Mouse (Mus musculus) neural tube, embryonic 14.5 days (tissue): ENCODE measurements around the gene Hgd. TPM values are rescaled to one million over a fixed set of nuclear protein-coding genes. Genes with fewer than 3 reads are reported as not detected.

Source experiments
- ATAC-seq: fragments of 200-750 bp; cut with Nextera tagmentation; 2 replicates; pipeline ENCODE4 v1.8.0; 2017; ENCODE audit warnings: low read depth, mild to moderate bottlenecking, moderate TSS enrichment, moderate library complexity
- H3K27ac ChIP-seq: fragments of 300-500 bp; sonication (generic); 2 replicates; pipeline ENCODE4 v1.5.1; 2014; ENCODE audit warnings: low read depth, mild to moderate bottlenecking, control low read depth, low read length, moderate library complexity, mixed read lengths
- H3K27me3 ChIP-seq: fragments of 300-500 bp; sonication (generic); 2 replicates; pipeline ENCODE4 v1.6.1; 2014; ENCODE audit warnings: low read length; ENCODE audit not compliant: control insufficient read depth, insufficient read depth
- H3K36me3 ChIP-seq: fragments of 300-500 bp; sonication (generic); 2 replicates; pipeline ENCODE4 v1.6.1; 2014; ENCODE audit warnings: low read length, mixed read lengths; ENCODE audit not compliant: control insufficient read depth, insufficient read depth
- H3K4me1 ChIP-seq: fragments of 300-500 bp; sonication (generic); 2 replicates; pipeline ENCODE4 v1.6.1; 2014; ENCODE audit warnings: low read length; ENCODE audit not compliant: control insufficient read depth, insufficient read depth
- H3K4me2 ChIP-seq: fragments of 300-500 bp; sonication (generic); 2 replicates; pipeline ENCODE4 v1.6.1; 2014; ENCODE audit warnings: mild to moderate bottlenecking, low read depth, low read length, control low read depth
- H3K4me3 ChIP-seq: fragments of 300-500 bp; sonication (generic); 2 replicates; pipeline ENCODE4 v1.5.1; 2014; ENCODE audit warnings: low read depth, low read length, control low read depth, mixed read lengths
- H3K9ac ChIP-seq: fragments of 300-500 bp; sonication (generic); replicated peaks from 2 replicates; pipeline ENCODE4 v1.6.1; 2014; ENCODE audit warnings: low read depth, mild to moderate bottlenecking, control low read depth, low read length, mixed read lengths
- H3K9me3 ChIP-seq: fragments of 300-500 bp; sonication (generic); 2 replicates; pipeline ENCODE4 v1.6.1; 2016; ENCODE audit warnings: low read length; ENCODE audit not compliant: control insufficient read depth
- WGBS: fragments of 180-500 bp; shearing (Covaris S2); extraction: QIAGEN DNeasy Blood & Tissue Kit; methylation state at CpG from one replicate; pipeline ENCODE4 v1.1.7; 2014; 5-methylcytosine and 5-hydroxymethylcytosine counted together
- polyA plus RNA-seq: library from polyadenylated mRNA; unstranded; fragments of >200 nt; fragmentation: Nextera tagmentation; extraction: Ambion mirVana; gene quantifications from 2 replicates; pipeline ENCODE4 v1.2.1, GENCODE M21; 2014

Gene Hgd
- polyA plus RNA-seq, 1 experiment from 2014 or later, result not detected

- H3K4me3 ChIP-seq, result no peak overlapping the region
- H3K4me2 ChIP-seq, result no peak overlapping the region
- peaks cover 22% of the 10 kb centered on the region for H3K36me3 ChIP-seq
- no peaks in the 10 kb centered on the region for H3K9me3 ChIP-seq
- peaks cover 7% of the 10 kb centered on the region for H3K4me1 ChIP-seq
- H3K9ac ChIP-seq, result no peak overlapping the region
- 95% methylated on average over 8 of the region's 8 CpGs for WGBS
- H3K27ac ChIP-seq, result no peak overlapping the region
- H3K27me3 ChIP-seq, result no peaks in the 10 kb centered on the region
- no peak for ATAC-seq
Measured at GRCm38 (mm10) chr16:37647936-37648335, 68.0 kb downstream of the Hgd start.

- no peak for ATAC-seq
- WGBS, result 95% methylated on average over 5 of the region's 5 CpGs
- no peak overlapping the region for H3K9ac ChIP-seq
- H3K27ac ChIP-seq, result no peak overlapping the region
- H3K4me1 ChIP-seq, result peaks cover 13% of the 10 kb centered on the region
- H3K9me3 ChIP-seq, result no peaks in the 10 kb centered on the region
- peaks cover 22% of the 10 kb centered on the region for H3K36me3 ChIP-seq
- no peaks in the 10 kb centered on the region for H3K27me3 ChIP-seq
- H3K4me3 ChIP-seq, result no peak overlapping the region
- no peak overlapping the region for H3K4me2 ChIP-seq
Measured at GRCm38 (mm10) chr16:37649068-37649467, 69.1 kb downstream of the Hgd start.

GRCm38 (mm10) chr16:37651467-37651866 lies 71.5 kb downstream of the Hgd start:
- 88% methylated on average over 5 of the region's 5 CpGs for WGBS
- no peak overlapping the region for H3K27ac ChIP-seq
- H3K4me3 ChIP-seq, result no peak overlapping the region
- H3K27me3 ChIP-seq, result no peaks in the 10 kb centered on the region
- H3K36me3 ChIP-seq, result peaks cover 19% of the 10 kb centered on the region
- no peak for ATAC-seq
- H3K9me3 ChIP-seq, result no peaks in the 10 kb centered on the region
- no peak overlapping the region for H3K4me2 ChIP-seq
- H3K9ac ChIP-seq, result no peak overlapping the region
- peaks cover 13% of the 10 kb centered on the region for H3K4me1 ChIP-seq

DNA sequence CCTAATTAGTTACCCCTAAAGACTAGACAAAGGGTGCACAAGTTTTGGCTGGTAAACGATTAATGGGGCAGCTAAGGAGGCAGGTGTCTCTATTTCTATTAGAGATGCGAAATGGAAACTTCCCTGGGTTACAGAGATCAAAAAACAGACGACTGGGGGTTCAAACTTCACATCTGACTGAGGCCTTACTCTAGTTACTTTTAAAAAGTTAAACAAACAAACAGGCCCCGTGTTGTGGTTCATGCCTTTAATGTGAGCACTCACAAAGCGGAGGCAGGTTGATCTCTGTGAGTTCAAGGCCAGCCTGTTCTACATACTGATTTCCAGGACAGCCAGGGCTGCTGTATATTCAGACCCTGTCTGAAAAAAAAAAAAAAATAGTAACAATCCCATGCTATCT lies 72.7 kb downstream of the Hgd start:
- Histone ChIP-seq H3K27me3 (no peaks in the 10 kb centered on the region), H3K4me3 (peak overlapping the region; percentile 54; the same call in 1 of the 2 replicates), H3K4me2 (peak overlapping the region; percentile 75; the same call in 1 of the 2 replicates), H3K9ac (no peak overlapping the region; the same call in 1 of the 2 replicates), H3K36me3 (peaks cover 7% of the 10 kb centered on the region; the same call in 1 of the 2 replicates), H3K27ac (no peak overlapping the region), H3K4me1 (peaks cover 13% of the 10 kb centered on the region), H3K9me3 (no peaks in the 10 kb centered on the region)
- ATAC-seq, result no peak
- WGBS, result 89% methylated on average over 5 of the region's 5 CpGs

- Histone ChIP-seq H3K9ac (no peak overlapping the region; the same call in 1 of the 2 replicates), H3K27me3 (no peaks in the 10 kb centered on the region), H3K4me1 (peaks cover 13% of the 10 kb centered on the region), H3K4me3 (peak overlapping the region; percentile 54), H3K4me2 (peak overlapping the region; percentile 75), H3K36me3 (0 out of 2 replicates have a peak, but pooled peaks cover 3% of the 10 kb centered on the region), H3K27ac (no peak overlapping the region), H3K9me3 (no peaks in the 10 kb centered on the region)
- no peak for ATAC-seq
- 78% methylated on average over 1 of the region's 1 CpGs for WGBS
Measured at GRCm38 (mm10) chr16:37653058-37653457, 73.1 kb downstream of the Hgd start.

GRCm38 (mm10) chr16:37653731-37654657 lies 74.0 kb downstream of the Hgd start, which contains the start of gene Ndufb4:
Ndufb4 (minus strand) TSS chr16:37654453.
- Histone ChIP-seq H3K27me3 (no peaks in the 10 kb centered on the region), H3K9ac (peak within 1 kb of the TSS; percentile 60), H3K36me3 (no peaks in the 10 kb centered on the region), H3K27ac (peak within 1 kb of the TSS; percentile 55), H3K4me3 (peak within 1 kb of the TSS; percentile 54), H3K4me1 (peaks cover 13% of the 10 kb centered on the region), H3K4me2 (peak within 1 kb of the TSS; percentile 75), H3K9me3 (no peaks in the 10 kb centered on the region)
- peak; percentile 95 for ATAC-seq
- WGBS, result under 1% methylated on average over 51 of the region's 58 CpGs

- no peak for ATAC-seq
- Histone ChIP-seq H3K27ac (peak overlapping the region; percentile 35; the same call in 1 of the 2 replicates), H3K4me1 (peaks cover 13% of the 10 kb centered on the region), H3K27me3 (no peaks in the 10 kb centered on the region), H3K4me2 (peak overlapping the region; percentile 42), H3K9me3 (no peaks in the 10 kb centered on the region), H3K36me3 (no peaks in the 10 kb centered on the region), H3K4me3 (no peak overlapping the region; the same call in 1 of the 2 replicates), H3K9ac (no peak overlapping the region)
- WGBS, result 54% methylated on average over 4 of the region's 4 CpGs
Measured at GRCm38 (mm10) chr16:37654831-37655455, 75.0 kb downstream of the Hgd start.

- no peaks in the 10 kb centered on the region for H3K9me3 ChIP-seq
- WGBS, result 10% methylated on average over 4 of the region's 4 CpGs
- H3K9ac ChIP-seq, result no peak overlapping the region
- no peak overlapping the region for H3K27ac ChIP-seq
- H3K4me2 ChIP-seq, result no peak overlapping the region
- H3K27me3 ChIP-seq, result no peaks in the 10 kb centered on the region
- no peak for ATAC-seq
- no peaks in the 10 kb centered on the region for H3K36me3 ChIP-seq
- H3K4me1 ChIP-seq, result peaks cover 13% of the 10 kb centered on the region
- H3K4me3 ChIP-seq, result no peak overlapping the region
Measured at GRCm38 (mm10) chr16:37655756-37656347, 75.9 kb downstream of the Hgd start.
